Mouse (Mus musculus): Measurements from ENCODE around the gene Gcn1l1.
"Not testable (repeated sequence)": the region's sequence is repeated elsewhere in the genome, so short reads cannot be mapped to it uniquely, and the experiment has no call there.

Gene Gcn1l1

DNA sequence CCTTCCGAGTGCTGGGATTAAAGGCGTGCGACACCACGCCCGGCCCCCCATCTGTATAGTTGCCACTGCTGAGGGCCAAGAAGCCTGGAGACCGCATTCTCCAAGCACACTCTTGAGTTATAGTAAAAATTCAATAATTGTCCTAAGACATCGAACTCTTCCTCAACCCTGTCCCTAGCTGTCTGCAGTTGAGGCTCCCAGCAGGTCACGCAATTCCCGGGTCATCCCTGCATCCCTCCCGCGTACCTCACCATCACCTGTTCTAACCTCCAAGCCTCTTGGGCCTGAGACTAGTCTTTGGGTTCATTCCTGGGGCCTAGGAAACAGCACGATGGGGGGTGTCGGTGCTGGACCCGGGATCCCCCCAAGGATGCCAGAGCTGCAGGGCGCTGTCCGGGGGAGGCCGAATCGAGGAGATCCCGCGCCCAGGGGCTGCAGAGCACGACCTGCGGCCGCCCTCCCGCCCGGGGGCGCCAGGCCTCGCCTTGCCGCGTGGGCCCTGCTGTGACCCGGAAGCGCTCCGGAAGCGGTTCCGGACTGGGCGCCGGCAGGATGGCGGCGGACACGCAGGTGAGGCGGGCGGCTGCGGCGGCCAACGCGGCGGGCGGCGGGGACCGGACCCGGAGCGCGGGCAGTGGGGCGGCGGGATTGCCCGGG, at the start of gene Gcn1l1:
Gcn1l1 (plus strand) TSS at position 518 of the 657 bp plus-strand sequence.
- DNase-seq: peak; percentile 89 to 91

GRCm38 (mm10) chr5:115516081-115516907, 48.8 kb upstream of the Gcn1l1 start:
- DNase-seq: no peak

GRCm38 (mm10) chr5:115516908-115517307, 48.1 kb upstream of the Gcn1l1 start:
- no peak for DNase-seq

DNA sequence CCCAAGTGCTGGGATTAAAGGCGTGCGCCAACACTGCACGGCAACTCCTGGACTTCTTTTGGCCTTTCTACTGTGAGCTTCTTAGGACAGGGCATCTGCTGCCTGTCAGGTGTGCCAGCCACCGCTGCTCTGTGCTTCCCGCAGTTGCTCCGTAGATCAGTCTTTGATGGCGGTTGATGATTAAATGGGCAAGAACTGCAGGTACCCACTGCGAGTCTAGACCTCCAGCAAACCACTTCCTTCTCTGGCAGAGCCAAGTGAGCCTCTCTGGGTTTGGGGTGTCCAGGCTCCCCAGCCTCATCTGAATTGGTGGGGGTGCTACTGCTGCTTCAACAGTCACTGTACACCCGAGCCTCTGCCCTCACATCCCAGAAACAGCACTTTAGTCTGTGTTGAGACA, 47.6 kb upstream of the Gcn1l1 start:
- no peak for DNase-seq

- DNase-seq: not testable (repeated sequence)
Observed at GRCm38 (mm10) chr5:115518214-115518613, 46.8 kb upstream of the Gcn1l1 start.

DNA sequence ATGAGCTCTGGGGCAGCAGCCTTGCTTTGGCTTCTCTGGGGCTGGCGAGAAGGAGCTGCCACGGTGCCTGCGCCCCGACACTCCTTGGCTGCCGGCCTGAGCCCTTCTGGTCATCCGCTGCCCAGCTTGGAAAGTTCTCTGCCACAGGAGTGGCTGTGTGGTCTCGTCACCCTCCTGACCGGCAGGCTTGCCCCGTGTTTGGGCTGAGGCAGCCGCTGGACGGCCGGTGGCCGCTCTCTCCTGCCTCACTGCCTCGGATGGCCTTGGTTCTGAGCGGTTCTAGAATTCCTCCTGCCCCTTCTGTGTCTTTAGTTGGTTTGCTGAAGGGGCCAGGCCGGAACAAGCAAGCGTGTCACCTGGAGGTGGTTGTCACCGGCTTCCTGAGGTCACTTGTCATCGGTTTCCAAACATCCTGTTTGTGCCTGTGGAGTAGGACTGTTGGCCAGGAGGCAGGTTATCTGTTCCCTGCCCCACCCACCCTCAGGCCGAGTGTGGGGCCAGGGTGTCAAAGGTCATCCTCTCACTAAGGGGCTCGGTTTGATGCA, 44.7 kb upstream of the Gcn1l1 start:
- peak; percentile 59 to 65 for DNase-seq

DNA sequence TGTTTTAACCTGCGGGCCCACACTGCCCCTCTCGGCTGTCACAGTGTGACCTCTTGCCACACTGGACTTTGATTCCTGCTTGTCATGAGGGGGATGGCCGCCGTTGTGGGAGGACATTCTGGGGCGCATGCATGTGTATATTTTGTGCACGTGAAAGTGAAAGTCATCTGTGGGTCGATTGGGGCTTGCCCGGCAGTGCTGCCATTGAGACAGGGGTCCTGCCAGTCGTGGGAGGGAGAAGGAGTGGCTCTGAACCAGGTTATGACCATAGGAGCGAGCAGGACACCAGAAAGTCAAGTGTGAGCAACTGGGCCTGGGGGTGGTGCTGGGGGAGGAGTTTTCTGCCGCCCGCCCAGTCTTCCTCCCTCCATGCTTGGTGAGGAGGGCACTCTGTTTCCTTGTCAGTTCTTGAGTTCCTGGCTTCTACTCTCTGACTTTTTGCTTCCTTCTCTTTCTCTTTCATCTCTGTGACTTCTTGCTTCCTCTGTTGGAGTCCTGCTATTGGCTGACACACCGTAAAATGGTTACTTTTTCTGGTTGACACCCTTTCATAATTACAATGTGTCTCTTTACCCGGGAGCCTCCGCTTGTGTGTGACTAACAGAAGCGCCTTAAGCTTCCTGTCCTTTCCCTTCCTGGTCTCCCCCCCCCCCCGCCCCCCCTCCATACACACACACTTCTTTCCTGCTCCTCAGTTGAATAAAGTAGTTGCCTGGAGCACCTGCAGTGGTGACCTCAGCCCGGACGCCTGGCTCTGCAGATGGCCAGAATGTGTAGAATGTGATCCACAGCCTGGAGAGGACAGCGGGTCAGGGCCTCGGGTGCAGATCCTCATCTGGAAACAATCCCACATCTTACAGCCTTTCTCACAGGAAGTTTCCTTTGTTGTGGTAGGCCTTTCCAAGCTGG, 43.2 kb upstream of the Gcn1l1 start:
- DNase-seq: no peak

DNA sequence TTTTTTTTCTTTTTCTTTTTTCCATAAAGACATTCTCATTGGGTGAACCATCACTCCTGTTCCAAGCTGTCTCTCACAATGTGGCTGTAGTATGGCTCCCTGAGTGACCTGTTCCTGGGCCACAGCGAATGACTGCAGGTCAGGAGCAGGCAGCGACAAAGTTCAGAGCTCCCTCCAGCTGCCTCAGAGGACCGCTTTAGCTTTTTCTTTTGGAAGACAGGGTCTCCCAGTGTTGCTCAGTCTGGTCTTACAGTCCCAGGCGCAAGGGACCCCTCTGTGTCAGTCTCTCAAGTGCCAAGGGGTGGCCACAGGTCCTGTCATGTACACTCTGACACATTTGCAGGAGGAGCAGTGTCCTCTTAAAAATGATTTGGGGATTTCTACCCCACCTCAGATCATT, 42.5 kb upstream of the Gcn1l1 start:
- DNase-seq: no peak

DNA sequence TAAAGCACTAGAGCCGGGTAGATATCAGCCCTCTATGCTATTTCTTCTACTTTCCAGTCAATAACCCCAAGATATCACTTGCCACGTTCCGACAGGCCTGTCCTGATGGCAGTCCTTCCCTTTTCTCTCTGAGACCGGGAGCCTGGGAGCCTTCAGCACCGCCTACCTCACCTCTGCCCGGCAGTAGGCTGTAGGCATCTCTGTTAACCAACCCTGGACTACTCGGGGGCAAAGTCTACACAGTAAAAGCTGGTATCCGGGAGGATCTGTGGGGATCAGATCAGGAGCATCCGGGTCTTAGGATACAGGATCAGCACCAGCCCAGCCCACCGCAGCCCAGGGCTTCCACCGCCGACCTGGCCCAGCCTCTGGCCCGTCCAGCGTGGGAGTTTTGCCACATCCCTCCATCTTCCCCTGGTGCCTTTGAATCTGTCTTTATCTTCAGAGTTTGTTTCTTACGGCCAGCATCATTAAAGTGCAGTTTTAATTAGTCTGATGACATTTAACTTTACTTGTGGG, 42.0 kb upstream of the Gcn1l1 start:
- DNase-seq: no peak

DNA sequence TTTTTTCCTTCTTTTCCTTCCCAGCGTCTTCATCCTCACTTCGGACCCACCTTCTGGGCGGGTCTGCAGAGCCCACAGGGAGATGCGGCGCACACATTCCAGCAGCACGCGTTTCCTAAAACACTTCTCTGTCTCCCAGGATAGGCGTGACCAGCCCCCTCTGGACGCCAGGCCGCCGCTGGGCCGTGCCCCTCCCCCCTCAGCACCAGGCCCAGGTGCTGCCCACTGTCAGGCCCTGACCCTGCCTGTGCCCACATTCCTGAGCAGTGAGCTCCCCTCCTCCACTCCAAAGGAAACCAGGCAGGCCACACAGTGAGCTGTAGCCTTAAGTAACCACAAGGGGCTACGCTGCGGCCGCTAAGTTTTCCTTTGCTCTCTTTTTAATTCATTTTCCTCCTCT, 41.1 kb upstream of the Gcn1l1 start:
- no peak for DNase-seq

- DNase-seq: no peak
Observed at GRCm38 (mm10) chr5:115524471-115524870, 40.6 kb upstream of the Gcn1l1 start.

DNA sequence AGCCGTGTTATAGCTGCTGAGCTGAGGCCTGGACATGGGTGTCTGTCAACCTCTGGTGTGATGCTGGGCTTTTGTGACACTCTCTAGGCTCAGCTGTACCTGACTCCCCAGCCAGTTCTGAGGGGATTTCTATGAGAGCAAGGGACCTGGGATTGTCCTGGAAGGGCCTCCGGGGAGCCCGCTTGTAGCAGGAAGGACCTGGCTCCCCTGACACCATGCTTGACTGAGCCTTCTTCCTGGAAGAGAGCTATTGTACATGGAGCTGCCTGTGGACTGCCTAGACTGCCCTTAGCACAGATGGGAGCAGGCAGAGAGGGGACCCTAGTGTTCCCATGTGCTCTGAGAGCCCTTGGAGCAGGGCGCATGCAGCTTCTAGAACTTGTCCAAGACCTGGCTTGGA, 39.6 kb upstream of the Gcn1l1 start:
- DNase-seq: no peak

DNA sequence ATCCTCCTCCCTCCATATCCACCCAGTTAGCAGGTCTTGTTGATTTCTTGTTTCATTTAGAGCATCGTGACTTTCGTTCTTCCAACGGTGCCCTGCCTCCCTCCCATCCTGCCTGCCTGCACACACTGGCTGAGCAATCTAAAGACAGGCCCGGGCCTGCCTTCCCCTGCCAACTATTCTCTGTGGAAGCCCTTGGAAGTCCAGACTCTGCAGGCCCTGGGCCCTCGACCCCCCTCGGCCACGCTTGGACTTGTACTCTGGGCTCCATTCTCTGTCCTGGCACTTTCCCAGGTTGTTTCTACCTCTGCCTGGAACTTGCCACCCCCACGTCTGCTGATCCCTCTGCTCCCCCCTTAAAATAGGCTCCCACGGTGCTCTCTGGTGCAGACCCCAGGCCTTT, 39.1 kb upstream of the Gcn1l1 start:
- DNase-seq: peak; percentile 47 to 63

GRCm38 (mm10) chr5:115526456-115527202, 38.4 kb upstream of the Gcn1l1 start:
- peak; percentile 53 to 64 for DNase-seq

- no peak for DNase-seq
Observed at GRCm38 (mm10) chr5:115528128-115528527, 36.9 kb upstream of the Gcn1l1 start.

- DNase-seq: peak; percentile 60 to 71
Observed at GRCm38 (mm10) chr5:115529364-115529741, 35.7 kb upstream of the Gcn1l1 start.

DNA sequence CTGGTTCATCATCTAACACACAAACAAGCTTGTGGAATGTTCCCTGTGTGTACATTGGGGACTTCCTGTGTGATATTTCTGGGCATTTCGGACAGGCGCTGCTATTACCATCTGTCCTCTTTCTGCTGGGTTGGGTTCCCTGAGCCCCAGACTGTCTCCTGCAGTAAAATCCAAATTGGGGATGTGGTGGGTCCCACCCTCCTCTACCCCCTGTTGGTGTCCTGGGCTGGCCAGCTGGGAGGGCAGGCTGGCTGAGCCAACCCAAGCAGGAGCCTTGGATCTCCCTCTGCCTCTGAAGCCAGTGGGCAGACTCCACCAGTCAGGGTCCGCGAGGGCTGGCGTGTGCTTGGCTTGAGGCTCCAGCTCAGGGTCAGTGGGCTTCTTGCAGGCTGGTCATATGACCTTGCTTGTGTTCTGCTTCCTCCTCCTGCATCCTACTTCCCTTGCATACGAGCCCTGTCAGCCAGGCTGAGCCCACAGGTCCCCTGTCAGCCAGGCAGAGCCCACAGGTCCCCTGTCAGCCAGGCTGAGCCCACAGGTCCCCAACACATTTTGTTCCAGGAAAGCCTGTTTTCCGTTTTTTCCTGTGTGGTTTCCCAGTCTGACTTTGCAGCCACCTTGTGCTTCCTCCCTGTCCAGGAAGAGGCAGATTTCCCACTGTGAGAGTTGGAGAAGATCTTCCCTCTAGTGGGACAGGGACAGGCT, 35.2 kb upstream of the Gcn1l1 start:
- DNase-seq: peak; percentile 61 to 67

DNA sequence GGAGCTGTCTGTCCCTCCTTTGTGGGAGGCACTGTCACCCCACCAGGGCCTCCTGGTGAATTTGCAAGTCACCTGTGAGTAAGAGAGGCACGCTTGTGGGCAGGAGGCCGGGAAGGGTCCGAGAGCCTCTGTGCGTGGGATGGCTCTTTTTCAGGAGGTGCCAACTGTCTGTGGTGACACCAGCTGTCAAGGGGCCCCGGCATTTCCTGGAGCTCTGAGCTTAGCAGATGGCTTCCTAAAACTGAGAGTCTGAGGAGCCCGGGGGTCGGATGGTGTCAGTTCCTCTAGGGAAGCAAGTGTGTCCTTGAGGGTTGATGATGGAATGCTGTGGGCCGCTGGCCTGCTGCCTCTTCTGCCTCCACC, 34.6 kb upstream of the Gcn1l1 start:
- peak; percentile 90 to 92 for DNase-seq

DNA sequence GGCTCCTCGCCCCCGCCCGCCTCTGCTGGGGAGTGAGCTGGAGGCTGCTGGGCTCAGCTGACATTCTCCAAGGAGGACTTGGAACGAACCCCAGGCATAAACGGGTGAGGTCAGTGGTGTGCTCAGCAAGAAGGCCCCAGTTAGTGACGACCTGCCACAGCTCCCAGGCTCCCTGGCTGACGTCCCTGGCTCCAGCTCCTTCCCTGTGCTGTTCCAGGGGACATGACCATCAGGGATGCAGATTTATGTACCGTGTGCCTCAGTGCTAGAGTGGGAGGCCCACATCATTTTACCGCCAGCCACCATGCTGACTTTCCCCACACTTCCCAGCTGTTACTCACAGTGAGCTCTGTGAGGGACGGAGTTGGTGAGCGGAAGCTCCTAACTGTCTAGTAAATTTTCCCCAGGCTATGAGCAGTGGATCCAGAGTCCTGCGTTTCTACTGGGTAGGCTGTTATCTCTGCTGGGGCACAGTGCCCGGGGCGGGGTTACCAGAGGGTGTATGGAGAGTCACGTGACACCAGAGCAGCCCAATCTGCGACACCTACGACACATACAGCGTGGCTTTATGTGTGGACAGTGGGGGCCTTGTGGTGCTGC, 33.3 kb upstream of the Gcn1l1 start:
- peak; percentile 88 to 90 for DNase-seq

GRCm38 (mm10) chr5:115534290-115534731, 30.7 kb upstream of the Gcn1l1 start:
- DNase-seq: no peak

DNA sequence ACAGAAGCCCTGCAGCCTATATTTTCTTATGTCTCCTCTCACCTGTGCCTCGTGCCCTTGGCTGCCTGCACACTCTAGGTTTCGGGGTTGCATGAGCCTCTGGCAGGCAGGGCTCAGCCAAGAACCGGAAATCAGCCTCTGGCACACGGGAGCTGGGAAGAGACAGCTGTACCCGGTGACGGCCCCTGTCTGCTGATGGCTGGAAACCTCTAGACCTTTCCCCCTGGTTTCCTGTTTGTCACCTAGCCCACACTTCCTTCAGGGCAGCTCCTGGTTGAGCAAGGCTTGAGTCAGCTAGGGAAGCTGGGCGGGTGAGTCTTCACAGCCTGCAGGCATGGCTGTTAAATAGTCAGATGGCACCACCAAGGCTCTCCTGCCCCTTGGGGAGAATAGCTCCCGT, 30.2 kb upstream of the Gcn1l1 start:
- no peak for DNase-seq

All from cerebellum, postnatal 10 days (tissue).